Mouse (Mus musculus) lung, postnatal 0 days (tissue): Measurements from ENCODE around the gene Etv5.

ENCODE experiments used
- CTCF ChIP-seq: IDR thresholded peaks from 2 replicates; pipeline ENCODE4 v1.5.1; 2016; ENCODE audit warnings: antibody characterized with exemption, mild to moderate bottlenecking
- EP300 ChIP-seq: IDR thresholded peaks from 2 replicates; pipeline ENCODE4 v1.6.1; 2016; ENCODE audit warnings: antibody characterized with exemption, mild to moderate bottlenecking, control low read depth

GRCm38 (mm10) chr16:22431335-22431734, 8.2 kb downstream of the Etv5 start:
- TF ChIP-seq CTCF (no peak), EP300 (no peak)
